Mouse (Mus musculus): ENCODE measurements at regions not wholly inside any gene's neighbourhood (a gene's known extent, or its start where the extent isn't known, plus 50 kb on each side); places are given as distances from the start of the nearest gene placed in this dataset.

- H3K9ac ChIP-seq (ENCODE audit: insufficient read depth, low read depth, low read length, poor library complexity, severe bottlenecking), result no peak overlapping the region
- in situ Hi-C loops (cut with MboI; ENCODE audit: low sequenced_read_pairs in 2 of 2, unreplicated experiment in 2 of 2), result no loop called here
- H3K4me1 ChIP-seq (ENCODE audit: control insufficient read depth in 2 of 2, insufficient read depth in 2 of 2, low read length in 2 of 2, poor library complexity in 1 of 2), result no peaks in the 10 kb centered on the region
Observed at GRCm38 (mm10) chr17:4380873-4381272, 613.3 kb upstream of the Arid1b start.

GRCm38 (mm10) chr17:4381896-4382685 lies 612.0 kb upstream of the Arid1b start:
- H3K36me3 ChIP-seq (ENCODE audit: control insufficient read depth, insufficient read depth, low read length, poor library complexity, severe bottlenecking), result no peaks in the 10 kb centered on the region
- in situ Hi-C loops (cut with MboI; ENCODE audit: low sequenced_read_pairs in 2 of 2, unreplicated experiment in 2 of 2), result no loop called here
- H3K4me1 ChIP-seq (ENCODE audit: control insufficient read depth in 2 of 2, insufficient read depth in 2 of 2, low read length in 2 of 2, poor library complexity in 1 of 2), result no peaks in the 10 kb centered on the region
- H3K4me3 ChIP-seq (ENCODE audit: insufficient read depth in 1 of 2, low read depth in 1 of 2, low read length in 2 of 2, poor library complexity in 1 of 2, severe bottlenecking in 1 of 2), result no peak overlapping the region
- H3K9ac ChIP-seq (ENCODE audit: insufficient read depth, low read depth, low read length, poor library complexity, severe bottlenecking), result no peak overlapping the region
- no peak for TF ChIP-seq MAFK (IDR thresholded peaks at IDR 0.05; ENCODE audit: insufficient read depth, low read depth, low read length)
- no peak for TF ChIP-seq ZNF384 (IDR thresholded peaks at IDR 0.05; ENCODE audit: low read depth, low read length)
- no peak for TF ChIP-seq HCFC1 (IDR thresholded peaks at IDR 0.05; ENCODE audit: borderline replicate concordance, insufficient read depth, low read length)
- no peak for TF ChIP-seq CHD2 (IDR thresholded peaks at IDR 0.05; ENCODE audit: low read depth, low read length)
- no peak for TF ChIP-seq ZC3H11A (IDR thresholded peaks at IDR 0.05; ENCODE audit: borderline replicate concordance, low read depth, low read length)
- DNase-seq (ENCODE audit: low read depth, low spot score), result no peak
- H3K27ac ChIP-seq (ENCODE audit: insufficient read depth, low read depth, low read length, poor library complexity, severe bottlenecking), result no peak overlapping the region
- no peaks in the 10 kb centered on the region for H3K9me3 ChIP-seq (ENCODE audit: control insufficient read depth, insufficient read depth, low read depth, low read length)

More at GRCm38 (mm10) chr17:4380873-4381272, 613.3 kb upstream of the Arid1b start:
- DNase-seq (ENCODE audit: low read depth, low spot score), result no peak
- Histone ChIP-seq H3K36me3 (ENCODE audit: control insufficient read depth, insufficient read depth, low read length, poor library complexity, severe bottlenecking) (no peaks in the 10 kb centered on the region), H3K27ac (ENCODE audit: insufficient read depth, low read depth, low read length, poor library complexity, severe bottlenecking) (no peak overlapping the region), H3K9me3 (ENCODE audit: control insufficient read depth, insufficient read depth, low read depth, low read length) (no peaks in the 10 kb centered on the region), H3K4me3 (ENCODE audit: insufficient read depth in 1 of 2, low read depth in 1 of 2, low read length in 2 of 2, poor library complexity in 1 of 2, severe bottlenecking in 1 of 2) (no peak overlapping the region)
- TF ChIP-seq CHD2 (IDR thresholded peaks at IDR 0.05; ENCODE audit: low read depth, low read length), result no peak
- TF ChIP-seq HCFC1 (IDR thresholded peaks at IDR 0.05; ENCODE audit: borderline replicate concordance, insufficient read depth, low read length), result no peak

GRCm38 (mm10) chr17:4382716-4383115 lies 611.4 kb upstream of the Arid1b start:
- in situ Hi-C loops (cut with MboI; ENCODE audit: low sequenced_read_pairs in 2 of 2, unreplicated experiment in 2 of 2), result no loop called here
- no peak overlapping the region for H3K4me3 ChIP-seq (ENCODE audit: insufficient read depth in 1 of 2, low read depth in 1 of 2, low read length in 2 of 2, poor library complexity in 1 of 2, severe bottlenecking in 1 of 2)
- H3K4me1 ChIP-seq (ENCODE audit: control insufficient read depth in 2 of 2, insufficient read depth in 2 of 2, low read length in 2 of 2, poor library complexity in 1 of 2), result no peaks in the 10 kb centered on the region
- H3K36me3 ChIP-seq (ENCODE audit: control insufficient read depth, insufficient read depth, low read length, poor library complexity, severe bottlenecking), result no peaks in the 10 kb centered on the region
- no peak for DNase-seq (ENCODE audit: low read depth, low spot score)
- no peak overlapping the region for H3K27ac ChIP-seq (ENCODE audit: insufficient read depth, low read depth, low read length, poor library complexity, severe bottlenecking)
- H3K9ac ChIP-seq (ENCODE audit: insufficient read depth, low read depth, low read length, poor library complexity, severe bottlenecking), result no peak overlapping the region
- H3K9me3 ChIP-seq (ENCODE audit: control insufficient read depth, insufficient read depth, low read depth, low read length), result no peaks in the 10 kb centered on the region
- no peak for TF ChIP-seq ZNF384 (IDR thresholded peaks at IDR 0.05; ENCODE audit: low read depth, low read length)
- TF ChIP-seq MAFK (IDR thresholded peaks at IDR 0.05; ENCODE audit: insufficient read depth, low read depth, low read length), result no peak
- no peak for TF ChIP-seq ZC3H11A (IDR thresholded peaks at IDR 0.05; ENCODE audit: borderline replicate concordance, low read depth, low read length)
- TF ChIP-seq HCFC1 (IDR thresholded peaks at IDR 0.05; ENCODE audit: borderline replicate concordance, insufficient read depth, low read length), result no peak
- no peak for TF ChIP-seq CHD2 (IDR thresholded peaks at IDR 0.05; ENCODE audit: low read depth, low read length)

- Histone ChIP-seq H3K27ac (ENCODE audit: insufficient read depth, low read depth, low read length, poor library complexity, severe bottlenecking) (no peak overlapping the region), H3K4me1 (ENCODE audit: control insufficient read depth in 2 of 2, insufficient read depth in 2 of 2, low read length in 2 of 2, poor library complexity in 1 of 2) (no peaks in the 10 kb centered on the region), H3K9me3 (ENCODE audit: control insufficient read depth, insufficient read depth, low read depth, low read length) (no peaks in the 10 kb centered on the region), H3K9ac (ENCODE audit: insufficient read depth, low read depth, low read length, poor library complexity, severe bottlenecking) (no peak overlapping the region), H3K4me3 (ENCODE audit: insufficient read depth in 1 of 2, low read depth in 1 of 2, low read length in 2 of 2, poor library complexity in 1 of 2, severe bottlenecking in 1 of 2) (no peak overlapping the region), H3K36me3 (ENCODE audit: control insufficient read depth, insufficient read depth, low read length, poor library complexity, severe bottlenecking) (no peaks in the 10 kb centered on the region)
- in situ Hi-C loops (cut with MboI; ENCODE audit: low sequenced_read_pairs in 2 of 2, unreplicated experiment in 2 of 2), result no loop called here
- DNase-seq (ENCODE audit: low read depth, low spot score), result no peak
- TF ChIP-seq HCFC1 (IDR thresholded peaks at IDR 0.05; ENCODE audit: borderline replicate concordance, insufficient read depth, low read length) (no peak), MAFK (IDR thresholded peaks at IDR 0.05; ENCODE audit: insufficient read depth, low read depth, low read length) (no peak), CHD2 (IDR thresholded peaks at IDR 0.05; ENCODE audit: low read depth, low read length) (no peak), ZC3H11A (IDR thresholded peaks at IDR 0.05; ENCODE audit: borderline replicate concordance, low read depth, low read length) (no peak), ZNF384 (IDR thresholded peaks at IDR 0.05; ENCODE audit: low read depth, low read length) (no peak)
Observed at GRCm38 (mm10) chr17:4387616-4388015, 606.5 kb upstream of the Arid1b start.

Measured in ES-E14 (cell line).